Mouse (Mus musculus): ENCODE measurements around the gene Vopp1. TPM values are rescaled to one million over a fixed set of nuclear protein-coding genes. Genes with fewer than 3 reads are reported as not detected.
A peak's percentile ranks its signal among the peaks of the same experiment; 100 is the strongest.

The Vopp1 gene
- polyA plus RNA-seq, 1 experiment = 18.4 TPM

DNA sequence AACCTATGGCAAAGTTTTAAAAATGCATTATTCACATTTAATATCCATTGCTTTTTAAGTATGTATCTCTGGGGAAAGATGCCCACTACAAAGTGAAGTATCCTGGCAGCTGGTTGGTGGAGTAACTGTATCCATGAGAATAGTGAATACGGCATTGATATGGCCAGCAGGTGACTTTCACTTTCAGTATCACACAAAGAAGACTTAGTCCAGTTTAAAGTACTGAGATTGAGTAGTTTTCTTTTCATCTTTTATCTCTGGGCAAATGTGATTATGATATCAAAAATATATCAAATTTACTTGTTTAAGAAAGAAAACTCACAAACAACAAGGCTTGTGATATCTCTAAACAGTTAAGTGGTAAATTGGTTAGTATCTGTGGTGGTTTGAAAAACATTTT lies 118.2 kb downstream of the Vopp1 start:
- DNase-seq = no peak
- Histone ChIP-seq H3K36me3 (ENCODE audit: control insufficient read depth, insufficient read depth, low read length) (no peaks in the 10 kb centered on the region), H3K4me1 (replicated peaks; ENCODE audit: control insufficient read depth, insufficient read depth, low read length) (peaks cover 2% of the 10 kb centered on the region), H3K27ac (ENCODE audit: control insufficient read depth, insufficient read depth, low read length) (no peak overlapping the region), H3K27me3 (ENCODE audit: control insufficient read depth, insufficient read depth, low read length) (no peaks in the 10 kb centered on the region), H3K4me3 (ENCODE audit: control insufficient read depth, insufficient read depth, low read length) (no peak overlapping the region)
- TF ChIP-seq POLR2A (IDR thresholded peaks at IDR 0.05; ENCODE audit: control insufficient read depth, extremely low read depth, insufficient read depth, low read length, poor library complexity) (no peak), CTCF (IDR thresholded peaks at IDR 0.05; ENCODE audit: borderline replicate concordance, control insufficient read depth, extremely low read depth, insufficient read depth, low read length, poor library complexity) (no peak)
- WGBS = 38% methylated on average over 1 of the region's 1 CpGs

DNA sequence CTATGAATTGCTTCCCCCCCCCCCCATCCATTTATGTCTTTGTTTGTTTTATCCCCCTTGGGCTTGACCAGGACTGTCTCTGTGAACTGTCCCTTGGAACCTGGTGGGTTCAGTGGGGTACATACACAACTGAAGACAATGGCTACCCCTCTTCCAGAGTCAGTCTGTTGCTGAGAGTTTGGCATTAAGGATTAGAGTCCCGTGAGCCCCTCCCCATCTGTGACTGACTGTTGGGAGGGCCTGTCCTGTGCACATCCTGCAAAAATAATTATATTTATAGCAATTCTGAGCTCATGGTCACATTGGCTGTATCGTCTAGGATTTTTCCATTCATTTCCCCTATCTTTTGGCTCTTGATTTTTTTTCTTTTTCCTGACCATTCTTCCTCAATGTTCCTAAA lies 121.3 kb downstream of the Vopp1 start:
- Histone ChIP-seq H3K27me3 (ENCODE audit: control insufficient read depth, insufficient read depth, low read length) (no peaks in the 10 kb centered on the region), H3K36me3 (ENCODE audit: control insufficient read depth, insufficient read depth, low read length) (no peaks in the 10 kb centered on the region), H3K4me1 (replicated peaks; ENCODE audit: control insufficient read depth, insufficient read depth, low read length) (peaks cover 2% of the 10 kb centered on the region), H3K27ac (ENCODE audit: control insufficient read depth, insufficient read depth, low read length) (no peak overlapping the region), H3K4me3 (ENCODE audit: control insufficient read depth, insufficient read depth, low read length) (0 out of 2 replicates have a peak overlapping the region, but pooled peaks have one; percentile 1)
- TF ChIP-seq POLR2A (IDR thresholded peaks at IDR 0.05; ENCODE audit: control insufficient read depth, extremely low read depth, insufficient read depth, low read length, poor library complexity) = no peak
- TF ChIP-seq CTCF (IDR thresholded peaks at IDR 0.05; ENCODE audit: borderline replicate concordance, control insufficient read depth, extremely low read depth, insufficient read depth, low read length, poor library complexity) = no peak
- no peak for DNase-seq
- 27% methylated on average over 2 of the region's 2 CpGs for WGBS

DNA sequence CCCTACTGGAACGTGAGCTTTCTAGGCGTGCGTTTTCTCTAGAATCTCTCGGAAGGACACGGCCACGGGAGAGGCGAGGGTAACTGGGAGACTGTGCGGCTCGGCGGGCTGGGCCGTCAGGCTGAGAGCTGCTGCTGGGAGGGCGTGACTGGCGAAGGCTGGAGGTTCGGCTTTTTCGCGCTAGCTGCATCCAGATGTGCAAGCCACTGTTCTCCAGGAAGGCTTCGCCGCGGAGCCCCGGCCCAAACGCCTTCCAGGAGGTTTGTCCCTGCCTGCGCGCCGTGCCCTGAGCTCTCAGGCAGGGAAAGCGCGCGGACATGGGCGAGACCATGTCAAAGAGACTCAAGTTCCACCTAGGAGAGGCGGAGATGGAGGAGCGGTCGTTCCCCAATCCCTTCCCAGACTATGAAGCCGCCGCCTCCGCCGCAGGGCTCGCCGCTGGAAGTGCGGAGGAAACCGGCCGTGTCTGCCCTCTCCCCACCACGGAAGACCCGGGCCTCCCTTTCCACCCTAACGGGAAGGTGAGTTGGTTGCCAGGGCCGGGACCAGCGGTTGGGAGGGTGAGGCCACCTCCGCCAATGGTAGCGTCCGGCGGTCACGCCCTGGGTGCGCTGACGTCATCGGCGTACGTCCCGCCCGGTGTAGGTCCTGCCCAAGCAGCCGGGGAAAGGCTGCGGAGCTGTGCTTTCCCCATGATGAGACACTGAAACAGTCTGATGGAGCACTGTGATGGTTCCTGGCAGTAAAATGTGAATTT lies 122.0 kb downstream of the Vopp1 start:
- DNase-seq = peak; percentile 94
- TF ChIP-seq POLR2A (IDR thresholded peaks at IDR 0.05; ENCODE audit: control insufficient read depth, extremely low read depth, insufficient read depth, low read length, poor library complexity) (peak; percentile 62; the same call in 1 of the 2 replicates), CTCF (IDR thresholded peaks at IDR 0.05; ENCODE audit: borderline replicate concordance, control insufficient read depth, extremely low read depth, insufficient read depth, low read length, poor library complexity) (no peak; the same call in 1 of the 2 replicates)
- H3K4me1 ChIP-seq (replicated peaks; ENCODE audit: control insufficient read depth, insufficient read depth, low read length) = peaks cover 2% of the 10 kb centered on the region
- H3K27ac ChIP-seq (ENCODE audit: control insufficient read depth, insufficient read depth, low read length) = peak overlapping the region; percentile 51
- under 1% methylated on average over 59 of the region's 59 CpGs for WGBS
- H3K36me3 ChIP-seq (ENCODE audit: control insufficient read depth, insufficient read depth, low read length) = no peaks in the 10 kb centered on the region
- H3K4me3 ChIP-seq (ENCODE audit: control insufficient read depth, insufficient read depth, low read length) = peak overlapping the region; percentile 90
- H3K27me3 ChIP-seq (ENCODE audit: control insufficient read depth, insufficient read depth, low read length) = no peaks in the 10 kb centered on the region

DNA sequence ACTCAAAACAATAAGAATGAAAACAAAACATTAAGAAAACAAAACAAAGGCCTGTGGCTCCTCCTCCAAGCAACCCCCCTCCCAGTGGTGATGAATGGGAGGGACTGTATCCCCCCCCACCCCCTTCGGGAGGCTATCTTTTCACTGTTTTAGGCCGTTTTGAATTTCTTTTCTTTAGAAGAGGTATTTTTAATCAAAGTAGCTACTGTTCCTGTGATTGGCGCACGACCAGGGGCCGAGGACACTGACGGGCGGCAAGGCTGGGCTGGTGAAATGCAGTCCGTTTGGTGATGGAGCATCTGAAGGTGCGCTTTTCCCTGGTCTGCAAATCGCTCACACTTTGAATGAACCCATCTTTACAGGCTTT lies 122.6 kb downstream of the Vopp1 start, which contains the start of gene Lancl2:
Lancl2 (plus strand) TSS at position 165 of the 367 bp plus-strand sequence.
- no peak for TF ChIP-seq CTCF (IDR thresholded peaks at IDR 0.05; ENCODE audit: borderline replicate concordance, control insufficient read depth, extremely low read depth, insufficient read depth, low read length, poor library complexity)
- TF ChIP-seq POLR2A (IDR thresholded peaks at IDR 0.05; ENCODE audit: control insufficient read depth, extremely low read depth, insufficient read depth, low read length, poor library complexity) = no peak
- H3K27me3 ChIP-seq (ENCODE audit: control insufficient read depth, insufficient read depth, low read length) = no peaks in the 10 kb centered on the region
- H3K27ac ChIP-seq (ENCODE audit: control insufficient read depth, insufficient read depth, low read length) = peak within 1 kb of the TSS; percentile 51
- no peaks in the 10 kb centered on the region for H3K36me3 ChIP-seq (ENCODE audit: control insufficient read depth, insufficient read depth, low read length)
- peak within 1 kb of the TSS; percentile 90 for H3K4me3 ChIP-seq (ENCODE audit: control insufficient read depth, insufficient read depth, low read length)
- under 1% methylated on average over 10 of the region's 10 CpGs for WGBS
- DNase-seq = no peak
- peaks cover 2% of the 10 kb centered on the region for H3K4me1 ChIP-seq (replicated peaks; ENCODE audit: control insufficient read depth, insufficient read depth, low read length)

DNA sequence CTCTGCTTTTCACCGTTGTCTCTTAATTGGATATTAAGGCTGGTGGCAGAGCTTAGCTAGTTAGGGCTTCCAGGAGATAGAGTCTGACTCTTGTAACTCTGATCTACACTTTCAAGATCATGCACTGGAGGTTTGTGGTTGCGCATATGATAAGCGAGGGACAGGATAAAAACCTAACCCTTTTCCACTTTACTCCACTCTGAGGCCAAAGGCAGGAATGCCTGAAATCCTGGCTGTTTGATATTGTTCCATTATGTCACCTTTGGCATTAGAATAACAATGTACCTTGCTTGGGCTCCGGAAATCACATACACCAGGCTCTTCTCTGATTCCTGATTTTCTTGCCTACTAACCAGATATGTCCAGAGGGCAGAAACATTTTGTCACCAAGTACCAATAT lies 123.3 kb downstream of the Vopp1 start:
- DNase-seq = no peak
- Histone ChIP-seq H3K4me3 (ENCODE audit: control insufficient read depth, insufficient read depth, low read length) (no peak overlapping the region), H3K36me3 (ENCODE audit: control insufficient read depth, insufficient read depth, low read length) (no peaks in the 10 kb centered on the region), H3K27me3 (ENCODE audit: control insufficient read depth, insufficient read depth, low read length) (no peaks in the 10 kb centered on the region), H3K4me1 (replicated peaks; ENCODE audit: control insufficient read depth, insufficient read depth, low read length) (peaks cover 2% of the 10 kb centered on the region), H3K27ac (ENCODE audit: control insufficient read depth, insufficient read depth, low read length) (no peak overlapping the region)
- TF ChIP-seq CTCF (IDR thresholded peaks at IDR 0.05; ENCODE audit: borderline replicate concordance, control insufficient read depth, extremely low read depth, insufficient read depth, low read length, poor library complexity) (no peak), POLR2A (IDR thresholded peaks at IDR 0.05; ENCODE audit: control insufficient read depth, extremely low read depth, insufficient read depth, low read length, poor library complexity) (no peak)
- 88% methylated on average over 4 of the region's 4 CpGs for WGBS

DNA sequence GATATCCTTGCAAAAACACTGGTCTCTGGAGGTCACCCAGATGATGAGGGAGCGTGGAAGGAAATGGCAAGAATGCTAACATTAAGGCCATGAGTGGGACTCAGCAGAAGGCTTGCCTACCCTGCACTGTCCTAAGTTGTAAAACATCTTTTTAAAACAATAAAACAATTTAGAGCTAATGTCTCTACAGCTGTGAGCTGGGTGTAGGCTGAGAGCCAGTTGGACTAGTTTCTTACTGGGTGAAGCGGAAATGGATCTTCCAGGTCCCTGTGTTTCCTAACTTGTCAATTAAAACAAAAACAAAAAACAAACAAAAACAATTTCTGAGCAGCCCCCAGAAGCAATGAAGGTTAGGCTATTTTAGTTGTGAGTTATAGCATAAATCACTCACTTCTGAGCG lies 131.8 kb downstream of the Vopp1 start:
- TF ChIP-seq POLR2A (IDR thresholded peaks at IDR 0.05; ENCODE audit: control insufficient read depth, extremely low read depth, insufficient read depth, low read length, poor library complexity) (no peak), CTCF (IDR thresholded peaks at IDR 0.05; ENCODE audit: borderline replicate concordance, control insufficient read depth, extremely low read depth, insufficient read depth, low read length, poor library complexity) (no peak)
- H3K4me1 ChIP-seq (replicated peaks; ENCODE audit: control insufficient read depth, insufficient read depth, low read length) = 0 out of 2 replicates have a peak, but pooled peaks cover 2% of the 10 kb centered on the region
- no peak for DNase-seq
- no peaks in the 10 kb centered on the region for H3K27me3 ChIP-seq (ENCODE audit: control insufficient read depth, insufficient read depth, low read length)
- H3K27ac ChIP-seq (ENCODE audit: control insufficient read depth, insufficient read depth, low read length) = no peak overlapping the region
- no peaks in the 10 kb centered on the region for H3K36me3 ChIP-seq (ENCODE audit: control insufficient read depth, insufficient read depth, low read length)
- WGBS = 95% methylated on average over 3 of the region's 3 CpGs
- no peak overlapping the region for H3K4me3 ChIP-seq (ENCODE audit: control insufficient read depth, insufficient read depth, low read length)

Data from thymus, adult 2 months (tissue).